Mouse (Mus musculus) neural tube, embryonic 10.5 days (tissue): ENCODE data around the gene Sh3gl1.
"Not testable (repeated sequence)": the region's sequence is repeated elsewhere in the genome, so short reads cannot be mapped to it uniquely, and the experiment has no call there.

Experiments
- DNase-seq: peaks from one replicate; pipeline ENCODE4 v3.0.0-alpha.2; 2017; ENCODE audit warnings: low spot score; ENCODE audit errors: extremely low spot score

Gene Sh3gl1

DNA sequence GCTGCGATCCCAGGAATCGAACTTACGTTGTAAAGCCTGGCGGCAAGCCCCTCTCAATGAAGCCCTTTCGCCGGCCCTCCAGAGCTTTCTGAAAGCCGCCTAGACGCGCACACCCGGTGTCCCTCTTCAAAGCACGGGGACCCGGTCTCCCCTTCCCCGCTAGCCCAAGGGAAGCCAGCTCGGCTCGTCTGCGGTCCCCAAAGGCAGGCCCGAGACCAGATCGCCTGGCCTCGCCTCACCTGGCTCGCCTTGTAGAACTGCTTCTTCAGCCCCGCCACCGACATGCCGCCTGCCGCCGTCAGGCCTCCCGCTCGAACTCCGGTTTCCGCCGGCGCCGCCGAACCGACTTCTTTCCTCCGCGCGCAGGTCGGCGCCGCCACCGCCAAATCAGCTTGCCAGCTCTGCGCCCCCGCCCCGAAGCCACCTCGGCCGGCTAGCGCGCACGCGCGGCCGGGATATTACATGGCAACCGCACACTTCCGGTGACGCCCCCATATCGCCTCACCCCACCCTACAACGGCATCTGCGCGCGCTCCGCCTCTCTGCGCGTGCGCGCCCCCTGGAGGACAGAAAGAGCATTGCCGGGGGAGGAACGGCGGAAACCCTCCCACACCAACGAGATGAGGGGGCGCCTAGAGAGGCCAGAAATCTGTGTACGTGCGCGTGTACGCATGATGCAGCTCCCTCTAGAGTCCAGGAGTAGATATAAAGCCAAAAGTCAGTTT is at the start of gene Sh3gl1:
TSS of gene Sh3gl1 (minus strand) at position 460 of the 725 bp plus-strand sequence.
- DNase-seq, result peak; percentile 100

DNA sequence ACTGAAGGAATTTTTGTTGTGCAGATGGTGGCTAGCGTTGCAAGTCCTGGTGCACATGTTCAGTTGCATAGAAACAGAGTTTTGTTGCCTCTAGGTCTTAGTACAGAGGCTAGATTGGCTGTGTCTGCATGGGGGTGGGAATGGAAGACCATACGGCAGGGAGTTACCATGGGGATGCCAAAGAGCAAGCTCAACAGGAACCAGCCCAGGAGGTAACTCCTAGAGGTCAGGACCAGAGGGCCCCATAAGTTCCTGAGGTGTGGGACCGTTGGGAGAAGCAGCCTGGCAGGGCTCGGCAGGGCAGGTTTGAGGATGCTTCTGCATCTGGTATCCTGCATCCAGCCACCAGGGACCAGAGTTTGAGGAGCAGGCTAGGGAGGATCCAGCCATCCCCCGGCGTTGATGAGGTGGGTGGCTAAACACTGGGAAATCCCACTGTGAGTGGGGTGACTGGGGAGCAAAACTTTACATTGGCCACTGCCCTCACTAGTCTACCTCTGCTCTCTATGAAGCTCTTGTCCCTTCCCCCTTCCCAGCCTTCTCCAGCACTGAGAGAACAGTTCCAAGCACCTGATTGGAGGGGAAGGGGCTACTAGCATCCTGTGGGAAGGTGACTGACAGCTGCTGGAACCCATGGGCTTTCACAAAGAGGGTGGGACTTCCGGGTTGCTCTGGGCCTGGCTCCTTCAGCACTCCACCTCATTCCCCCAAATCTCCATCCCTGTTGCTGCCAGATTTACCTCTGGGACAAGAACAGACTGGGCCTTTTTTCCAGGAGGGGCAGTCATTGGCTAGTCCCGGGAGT is 44.5 kb upstream of the Sh3gl1 start:
- DNase-seq, result peak; percentile 73

DNA sequence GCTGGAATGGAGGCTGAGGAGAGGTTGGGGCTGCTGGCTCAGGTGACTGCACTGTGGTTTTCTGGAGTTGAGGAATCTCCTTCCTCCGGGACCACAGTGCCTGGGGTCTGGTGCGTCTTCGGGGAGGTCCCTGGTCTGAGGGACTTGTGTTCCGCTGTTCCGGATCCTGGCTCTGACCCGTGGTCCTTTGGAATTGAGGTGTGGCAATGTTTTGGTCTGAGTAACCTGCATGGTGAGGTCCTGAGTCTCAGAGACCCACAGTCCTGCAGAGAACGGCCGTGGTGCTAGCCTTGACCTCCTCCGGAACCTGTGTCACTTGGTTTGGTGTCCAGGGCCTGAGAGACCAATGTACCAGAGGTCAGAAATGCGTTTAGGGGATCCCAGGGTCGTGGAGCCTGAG is 43.5 kb upstream of the Sh3gl1 start:
- DNase-seq, result no peak

DNA sequence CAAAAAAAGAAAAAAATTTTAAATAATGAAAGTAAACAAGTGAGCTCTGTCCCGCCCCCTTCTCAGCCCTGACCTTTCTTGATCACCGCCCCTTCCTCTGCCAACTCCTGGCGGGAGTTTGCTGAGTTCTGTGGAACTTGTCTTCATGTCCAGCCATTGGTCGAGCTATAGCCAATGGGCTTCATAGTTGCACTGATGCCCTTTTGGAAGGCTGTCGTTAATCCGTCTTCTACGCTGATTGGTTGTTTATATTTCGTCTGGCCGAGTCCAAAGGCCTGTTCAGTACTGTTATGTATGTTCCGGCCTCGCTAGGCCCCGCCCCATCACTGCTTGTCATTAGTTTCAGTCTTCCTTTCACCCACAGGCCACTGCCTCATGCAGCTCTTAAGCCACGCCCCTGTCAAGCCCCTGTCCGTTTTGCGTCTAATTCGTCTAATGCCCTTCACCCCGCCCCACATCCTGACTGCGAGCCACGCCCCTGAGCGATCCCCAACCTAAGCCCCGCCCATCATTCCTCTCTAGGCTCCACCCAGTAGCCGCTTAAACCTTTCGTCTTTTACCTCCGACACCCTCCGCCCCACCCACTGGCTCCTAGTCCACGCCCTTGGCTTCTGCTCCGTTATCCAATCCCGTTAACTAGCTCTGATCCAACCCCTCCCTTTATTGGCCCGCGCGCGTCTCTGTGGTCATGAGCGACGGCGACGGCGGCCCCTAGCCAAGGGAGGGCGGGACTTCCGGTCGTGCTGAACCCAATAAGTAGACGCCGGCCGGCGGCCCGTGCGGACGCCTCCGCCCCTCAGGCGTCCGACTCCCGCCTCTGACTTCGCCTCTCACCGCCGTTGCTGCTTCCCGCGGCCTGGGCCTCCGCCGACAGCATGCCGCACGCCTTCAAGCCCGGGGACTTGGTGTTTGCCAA is 42.7 kb upstream of the Sh3gl1 start, which contains the start of gene Hdgfl2:
TSS of gene Hdgfl2 (plus strand) at position 755 of the 916 bp plus-strand sequence.
- DNase-seq, result peak; percentile 99

DNA sequence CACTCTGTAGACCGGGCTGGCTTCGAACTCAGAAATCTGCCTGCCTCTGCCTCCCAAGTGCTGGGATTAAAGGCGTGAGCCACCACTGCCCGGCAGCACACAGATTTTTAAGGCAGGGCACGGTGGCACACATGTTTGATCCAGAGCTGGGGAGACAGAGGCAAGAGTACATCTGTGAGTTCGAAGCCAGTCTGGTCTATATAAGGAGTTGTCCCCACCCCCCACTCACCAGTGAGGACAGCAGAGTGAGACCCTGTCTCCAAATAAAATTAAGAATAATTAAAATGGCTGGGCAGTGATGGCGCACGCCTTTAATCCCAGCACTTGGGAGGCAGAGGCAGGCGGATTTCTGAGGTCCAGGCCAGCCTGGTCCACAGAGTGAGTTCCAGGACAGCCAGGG is 41.9 kb upstream of the Sh3gl1 start:
- not testable (repeated sequence) for DNase-seq

DNA sequence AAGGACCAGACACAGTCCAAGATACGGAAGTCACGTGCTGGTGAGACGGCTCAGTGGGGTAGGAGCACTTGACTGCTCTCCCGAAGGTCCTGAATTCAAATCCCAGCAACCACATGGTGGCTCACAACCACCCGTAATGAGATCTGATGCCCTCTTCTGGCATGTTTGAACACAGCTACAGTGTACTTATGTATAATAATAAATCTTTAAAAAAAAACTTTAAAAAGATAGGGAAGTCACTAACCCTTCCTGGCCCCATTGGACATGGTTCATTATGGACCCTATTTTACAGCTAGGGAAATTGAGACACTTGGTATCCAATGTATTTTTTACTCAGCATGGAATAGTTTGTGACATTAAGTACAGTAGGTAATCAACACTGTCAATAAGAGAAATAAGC is 41.1 kb upstream of the Sh3gl1 start:
- no peak for DNase-seq

DNA sequence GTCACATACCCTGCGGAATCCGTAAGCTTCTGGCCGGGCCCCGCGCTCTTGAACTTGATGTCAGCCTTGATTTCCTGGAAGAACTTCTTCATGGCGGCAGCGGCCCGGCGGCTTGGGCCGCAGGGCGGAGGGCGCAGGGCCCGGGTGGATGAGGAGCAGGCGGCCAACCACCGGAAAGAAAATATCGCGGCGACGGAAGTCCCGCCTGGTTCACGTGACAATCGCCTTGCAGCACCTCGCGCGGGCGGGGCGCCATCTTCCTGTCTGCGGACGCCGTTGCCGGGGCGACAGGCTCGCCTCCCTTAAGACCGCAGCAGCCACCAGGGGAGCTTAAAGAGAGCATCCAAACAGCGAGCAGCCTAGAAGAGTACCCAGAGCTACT is 38.4 kb upstream of the Sh3gl1 start, which contains the start of gene Ubxn6:
TSS of gene Ubxn6 (minus strand) at position 202 of the 382 bp plus-strand sequence.
- DNase-seq, result peak; percentile 93

DNA sequence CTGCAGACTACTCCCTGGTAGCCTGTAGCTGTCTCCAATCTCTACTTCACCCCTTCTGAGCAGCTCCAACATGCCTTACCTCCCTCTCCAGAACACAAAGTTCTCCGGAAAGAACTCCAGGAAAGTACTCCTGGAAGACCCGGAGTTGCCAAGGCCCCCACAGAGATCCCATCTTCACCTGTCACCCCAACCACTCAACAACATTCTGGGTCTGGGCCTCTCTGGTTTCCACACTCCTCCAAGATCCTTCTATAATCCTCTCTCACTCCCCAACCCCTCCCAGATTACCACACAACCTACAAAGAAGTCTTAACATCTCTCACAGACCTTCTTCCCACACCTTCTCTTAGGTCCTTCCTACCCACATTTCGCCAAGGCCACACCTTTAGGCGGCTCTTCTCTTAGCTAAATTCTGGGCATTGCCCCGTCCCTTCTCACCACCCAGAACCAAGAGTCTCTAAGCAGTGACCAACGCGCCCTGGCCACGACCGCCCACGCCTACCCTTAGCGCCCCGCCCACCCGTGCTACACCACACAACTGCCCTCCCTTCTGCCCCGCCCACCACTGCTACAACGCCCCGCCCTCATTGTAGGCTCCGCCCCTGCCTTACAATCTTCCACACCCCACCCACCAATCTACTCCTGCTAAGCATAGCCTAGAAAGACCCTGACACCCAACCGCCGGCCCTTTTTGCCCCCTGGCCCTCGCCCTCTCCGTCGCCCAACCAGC is 37.8 kb upstream of the Sh3gl1 start:
- peak; percentile 87 for DNase-seq

DNA sequence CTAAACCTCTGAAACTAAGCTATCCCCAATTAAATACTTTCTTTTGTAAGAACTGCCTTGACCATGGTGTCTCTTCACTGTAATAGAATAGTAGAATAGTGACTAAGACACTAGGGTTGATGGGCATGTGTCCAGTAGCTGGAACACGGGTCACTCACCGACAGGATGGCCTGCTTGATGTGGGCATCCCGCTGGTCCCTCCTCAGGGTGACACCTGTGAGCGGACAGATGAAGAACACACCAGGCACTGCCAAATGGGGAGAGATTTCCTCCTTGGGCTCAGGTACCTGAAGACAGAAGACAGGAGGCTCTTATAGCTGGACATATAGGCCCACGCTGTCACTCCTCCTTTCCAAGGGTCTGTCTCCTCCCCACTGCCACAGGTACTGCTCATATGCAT is 35.8 kb upstream of the Sh3gl1 start:
- no peak for DNase-seq

DNA sequence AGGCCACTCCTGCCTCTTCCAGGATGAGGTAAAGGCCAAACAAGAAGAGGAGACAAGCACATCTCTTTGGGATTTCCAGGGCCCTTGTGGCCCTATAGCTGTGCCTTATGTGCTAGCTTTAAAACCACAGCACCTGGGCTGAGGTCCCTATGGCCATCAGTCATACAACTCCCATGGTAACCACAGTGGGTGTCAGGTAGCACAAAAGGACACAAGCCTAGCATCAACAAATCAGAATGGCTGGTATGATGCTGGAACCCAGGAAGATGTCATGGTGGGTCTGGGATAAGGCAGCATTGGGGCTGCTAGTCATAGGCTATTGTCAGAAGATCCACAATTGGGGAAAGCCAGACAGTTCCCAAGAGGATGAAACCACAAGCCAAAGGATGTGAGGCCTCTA is 34.7 kb upstream of the Sh3gl1 start:
- no peak for DNase-seq

DNA sequence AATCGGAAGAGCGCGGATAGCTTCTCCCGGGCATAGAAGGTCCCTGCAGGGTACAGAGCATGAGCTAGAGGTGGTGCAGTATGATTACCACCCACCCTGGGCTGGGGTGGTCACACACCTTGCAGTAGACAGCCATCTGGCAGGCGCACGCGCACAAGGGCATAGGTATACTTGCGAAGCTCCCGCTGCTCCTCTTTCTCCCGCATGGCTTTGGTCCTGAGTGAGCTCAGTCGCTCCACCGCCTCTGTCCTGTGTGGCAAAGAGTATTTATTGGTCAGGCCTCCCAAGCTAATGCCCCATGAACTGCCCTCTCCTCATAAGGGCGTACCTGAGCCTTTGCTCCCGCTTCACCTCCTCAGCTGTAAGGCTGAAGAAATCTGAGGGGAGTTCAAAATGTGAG is 32.6 kb upstream of the Sh3gl1 start:
- DNase-seq, result no peak

DNA sequence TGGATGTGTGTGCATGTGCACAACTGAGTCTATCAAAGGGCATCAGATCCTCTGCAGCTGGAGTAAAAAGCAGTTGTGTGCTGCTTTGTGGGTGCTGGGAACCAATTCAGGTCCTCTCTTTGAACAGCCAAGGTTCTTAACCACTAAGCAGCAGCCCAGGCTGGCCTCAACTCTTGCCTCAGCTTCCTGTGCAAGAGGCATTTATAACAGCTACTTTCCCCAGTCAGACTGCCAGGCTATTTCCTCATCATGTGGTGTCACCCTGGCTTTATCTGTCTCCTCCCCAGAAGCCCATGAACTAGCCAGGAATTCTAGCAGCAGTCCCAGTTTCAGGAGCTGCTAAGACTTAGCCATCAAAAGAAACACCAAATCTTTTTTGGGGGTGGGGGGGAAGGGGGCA is 30.0 kb upstream of the Sh3gl1 start:
- no peak for DNase-seq

DNA sequence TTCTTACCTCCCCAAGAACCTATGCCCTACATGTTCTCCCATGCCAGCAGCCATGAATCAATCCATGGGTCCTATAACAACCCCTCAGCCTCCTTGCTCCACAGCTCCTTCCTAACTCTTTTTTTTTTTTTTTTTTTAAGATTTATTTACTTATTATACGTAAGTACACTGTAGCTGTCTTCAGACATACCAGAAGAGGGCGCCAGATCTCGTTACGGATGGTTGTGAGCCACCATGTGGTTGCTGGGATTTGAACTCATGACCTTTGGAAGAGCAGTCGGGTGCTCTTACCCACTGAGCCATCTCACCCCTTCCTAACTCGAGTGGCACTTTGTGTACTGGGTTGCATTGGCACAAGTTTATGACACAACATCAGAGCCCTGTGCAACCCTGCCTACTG is 29.3 kb upstream of the Sh3gl1 start:
- not testable (repeated sequence) for DNase-seq

DNA sequence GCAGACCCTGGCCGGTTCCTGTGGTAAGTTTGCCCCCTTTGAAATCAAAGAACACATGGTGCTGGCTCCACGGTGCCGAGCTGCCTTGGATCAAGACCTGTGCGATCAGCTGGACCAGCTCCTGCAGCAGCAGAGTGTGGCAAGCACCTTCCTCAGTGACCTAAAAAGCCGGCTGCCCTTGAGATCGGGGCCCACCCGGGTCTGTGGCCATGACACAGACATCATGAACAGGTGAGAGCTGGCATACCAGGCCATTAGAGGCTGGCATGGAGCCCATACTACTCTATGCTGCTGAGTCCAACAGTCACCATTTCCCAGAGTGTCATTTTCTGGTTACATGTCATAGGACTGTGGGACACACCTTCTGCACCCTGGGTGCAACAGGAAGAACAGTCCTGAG is 25.6 kb upstream of the Sh3gl1 start:
- no peak for DNase-seq

DNA sequence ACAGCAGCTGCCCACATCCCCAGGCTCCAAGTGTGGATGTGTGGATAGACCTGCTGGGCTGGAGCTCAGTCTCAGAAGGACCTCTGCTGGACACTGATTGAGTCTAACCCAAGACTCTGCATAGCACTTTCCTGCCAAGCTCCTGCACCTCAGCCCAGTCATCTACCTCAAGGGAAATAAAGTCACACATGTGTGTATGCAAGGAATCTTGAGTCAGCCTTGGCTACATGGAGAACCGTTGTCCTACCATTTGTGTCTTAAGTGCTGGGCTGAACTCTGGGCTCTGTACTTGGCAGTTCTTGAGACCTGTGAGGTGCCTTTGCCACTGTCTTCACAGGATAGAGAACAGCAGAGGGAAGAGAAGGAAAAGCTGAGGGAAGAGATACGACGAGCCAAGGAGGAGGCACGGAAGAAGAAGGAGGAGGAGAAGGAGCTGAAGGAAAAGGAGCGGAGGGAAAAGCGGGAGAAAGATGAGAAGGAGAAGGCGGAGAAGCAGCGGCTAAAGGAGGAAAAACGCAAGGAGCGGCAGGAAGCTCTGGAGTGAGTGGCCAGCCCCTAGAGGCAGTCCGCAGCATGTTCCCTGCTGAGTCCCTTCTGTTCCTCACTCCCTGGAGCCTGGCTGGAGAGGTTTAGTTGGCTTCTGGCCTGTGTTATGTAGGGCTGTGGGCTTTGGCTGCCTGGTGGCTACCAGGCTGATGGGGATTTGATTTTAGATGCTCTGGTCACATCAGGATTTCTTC is 21.1 kb upstream of the Sh3gl1 start:
- no peak for DNase-seq

DNA sequence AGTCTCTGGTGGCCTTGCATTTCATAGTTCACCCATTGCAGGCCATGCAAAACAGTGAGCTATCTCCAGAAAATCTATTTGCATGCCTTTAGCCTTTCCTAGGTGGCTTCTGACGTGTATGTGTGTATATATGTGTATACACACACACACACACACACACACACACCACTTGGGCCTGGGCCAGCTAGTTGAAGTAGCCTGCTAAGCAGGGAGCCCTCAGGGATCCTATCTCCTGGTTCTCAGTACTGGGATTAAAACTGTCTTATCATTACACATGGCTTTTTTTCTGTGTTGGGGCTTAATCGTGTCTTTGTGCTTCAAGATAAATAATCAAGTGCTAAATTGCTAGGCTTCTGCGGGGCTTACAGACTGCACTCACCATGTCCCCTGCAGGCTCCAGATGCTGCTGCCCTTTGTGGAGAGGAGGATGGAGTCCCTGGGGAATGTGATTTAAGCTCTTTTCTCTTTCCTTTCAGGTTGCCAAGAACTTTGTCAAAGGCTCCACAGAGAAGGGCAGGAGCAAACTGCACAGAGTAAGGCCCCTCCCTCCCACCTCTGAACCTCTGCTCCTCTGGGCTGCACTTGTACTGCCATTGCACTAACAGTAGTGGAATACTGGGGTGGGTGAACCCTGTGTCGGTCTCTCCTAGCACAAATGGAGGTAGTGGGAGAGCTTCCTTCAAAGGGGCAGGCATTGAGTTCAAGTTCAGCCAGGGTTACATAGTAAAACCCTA is 19.7 kb upstream of the Sh3gl1 start:
- no peak for DNase-seq

DNA sequence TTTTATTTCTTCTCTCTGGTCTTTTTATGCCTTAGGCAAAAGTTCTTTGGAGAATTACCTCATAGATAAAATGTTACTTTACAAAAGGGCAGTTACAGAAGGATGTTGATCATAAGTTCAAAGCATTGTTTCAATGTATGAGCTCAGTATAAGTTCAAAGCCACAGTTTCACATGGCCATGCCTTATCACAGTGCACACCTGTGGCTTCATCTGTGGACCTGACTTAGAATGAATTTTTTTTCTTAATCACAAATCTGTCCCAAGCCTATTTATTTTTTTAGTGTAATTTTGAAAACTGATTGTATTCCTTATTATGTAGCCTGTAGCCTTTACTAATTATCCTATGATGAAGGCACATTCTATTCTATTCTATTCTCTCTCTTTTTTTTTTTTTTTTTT is 18.5 kb upstream of the Sh3gl1 start:
- no peak for DNase-seq

DNA sequence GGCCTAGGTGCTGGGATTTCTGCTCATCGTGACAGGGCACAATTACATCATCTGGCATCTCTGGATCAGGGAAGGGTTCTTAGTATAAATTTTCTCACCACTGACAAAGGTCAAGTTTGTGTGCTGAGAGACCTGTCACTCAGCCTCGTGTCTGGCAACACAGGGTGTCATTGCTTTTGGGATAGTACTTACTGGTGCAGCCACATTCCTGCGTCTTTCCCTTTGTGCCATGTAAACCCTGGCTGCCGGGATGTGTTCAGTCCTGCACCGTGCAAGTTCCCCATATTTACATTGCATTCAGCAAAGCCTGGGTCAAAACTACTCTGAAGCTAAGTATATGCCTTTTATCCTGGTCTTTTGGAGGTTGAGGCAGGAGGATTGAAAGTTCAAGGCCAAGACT is 14.9 kb upstream of the Sh3gl1 start:
- no peak for DNase-seq

DNA sequence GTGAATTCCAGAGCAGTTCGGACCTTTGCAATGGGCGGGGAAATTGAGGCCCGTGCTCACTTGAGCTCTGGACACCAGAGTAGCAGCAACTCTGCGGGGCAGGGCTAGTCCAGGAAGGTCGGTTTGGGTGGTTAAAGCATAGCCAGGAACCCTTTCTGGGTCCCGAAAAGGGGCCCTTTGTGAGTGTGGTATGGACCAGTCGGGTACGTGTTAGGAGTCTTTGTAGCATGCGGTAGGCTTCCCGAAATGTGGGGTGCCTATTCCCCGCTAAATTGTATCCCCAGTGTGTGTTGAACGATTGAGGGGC is 4.4 kb upstream of the Sh3gl1 start:
- no peak for DNase-seq
